Comparison of ENCODE assay signal across 30 mouse cellular contexts in the genomic region with DNA sequence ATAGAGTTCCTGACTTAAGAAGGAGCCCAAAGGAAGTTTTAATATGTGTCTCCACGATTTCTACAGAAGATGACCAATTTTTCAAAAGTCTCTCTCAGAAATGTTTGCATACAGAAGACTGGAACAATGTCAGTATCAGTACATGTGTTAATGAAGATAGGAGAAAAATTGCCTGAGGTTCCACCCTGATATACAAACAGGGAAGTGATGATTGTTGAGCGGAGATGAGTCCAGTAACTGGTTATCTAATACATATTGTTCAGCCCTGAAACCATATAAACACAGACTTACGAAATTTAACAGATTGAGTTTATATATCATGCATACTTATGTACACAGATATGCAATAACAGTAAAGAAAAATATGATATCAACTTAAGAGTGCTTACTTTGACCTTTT.
"Had no signal": no experiment of that assay in that cellular context is flagged by ENCODE, and none has a peak within 500 bp of the region (broad histone marks: within the 10 kb centered on the region; RNA-seq: fewer than 3 reads in every experiment).

No protein-coding gene starts in this region.

- ATAC-seq: liver, embryonic 12.5 days; liver, postnatal 0 days; lung, postnatal 0 days; midbrain, embryonic 13.5 days; midbrain, embryonic 15.5 days; midbrain, embryonic 16.5 days had no signal

- DNase-seq: left cerebral cortex, postnatal 4 days; liver; liver, embryonic 13.5 days; liver, postnatal 0 days; lung, adult 18-20 months; lung, adult 2 months; lung, embryonic 14.5 days; lung, postnatal 10 days; lung, postnatal 14 days; lung, postnatal 36 days; lung, postnatal 4 days had no signal

- H3K4me2 ChIP-seq: limb, embryonic 12.5 days; limb, embryonic 13.5 days; limb, embryonic 15.5 days; liver, embryonic 11.5 days; liver, embryonic 12.5 days; liver, embryonic 13.5 days; liver, embryonic 15.5 days; lung, embryonic 14.5 days; lung, embryonic 15.5 days; midbrain, embryonic 12.5 days; midbrain, embryonic 13.5 days; midbrain, embryonic 15.5 days; neural tube, embryonic 12.5 days had no signal

- H3K9me3 ChIP-seq: limb, embryonic 10.5 days; limb, embryonic 12.5 days; limb, embryonic 13.5 days; limb, embryonic 15.5 days; liver, embryonic 12.5 days; liver, embryonic 13.5 days; liver, embryonic 15.5 days; lung, embryonic 15.5 days; megakaryocyte, embryonic 14.5 days; midbrain, embryonic 10.5 days; midbrain, embryonic 12.5 days; midbrain, embryonic 13.5 days; midbrain, embryonic 15.5 days; neural tube, embryonic 12.5 days had no signal

- H3K4me1 ChIP-seq: limb, embryonic 10.5 days; limb, embryonic 12.5 days; limb, embryonic 13.5 days; limb, embryonic 15.5 days; liver, embryonic 12.5 days; liver, embryonic 13.5 days; liver, embryonic 15.5 days; lung, embryonic 15.5 days; megakaryocyte, embryonic 14.5 days; midbrain, embryonic 10.5 days; midbrain, embryonic 12.5 days; midbrain, embryonic 13.5 days; midbrain, embryonic 15.5 days; neural tube, embryonic 12.5 days had no signal

- H3K4me3 ChIP-seq: limb, embryonic 10.5 days; limb, embryonic 12.5 days; limb, embryonic 13.5 days; limb, embryonic 15.5 days; liver, embryonic 12.5 days; liver, embryonic 13.5 days; liver, embryonic 15.5 days; lung, embryonic 15.5 days; megakaryocyte, embryonic 14.5 days; midbrain, embryonic 10.5 days; midbrain, embryonic 12.5 days; midbrain, embryonic 13.5 days; midbrain, embryonic 15.5 days; myocyte; neural tube, embryonic 12.5 days had no signal

- H3K9ac ChIP-seq: limb, embryonic 12.5 days; limb, embryonic 13.5 days; limb, embryonic 15.5 days; liver, embryonic 12.5 days; liver, embryonic 13.5 days; liver, embryonic 14.5 days; liver, embryonic 15.5 days; liver, postnatal 0 days; lung, embryonic 14.5 days; lung, embryonic 15.5 days; midbrain, embryonic 12.5 days; midbrain, embryonic 13.5 days; midbrain, embryonic 15.5 days; neural tube, embryonic 12.5 days had no signal

- H3K27me3 ChIP-seq: limb, embryonic 12.5 days; limb, embryonic 13.5 days; limb, embryonic 15.5 days; liver, embryonic 12.5 days; liver, embryonic 13.5 days; liver, embryonic 15.5 days; lung, embryonic 15.5 days; megakaryocyte, embryonic 14.5 days; midbrain, embryonic 12.5 days; midbrain, embryonic 13.5 days; midbrain, embryonic 15.5 days; neural tube, embryonic 12.5 days had no signal

- H3K36me3 ChIP-seq: limb, embryonic 10.5 days; limb, embryonic 12.5 days; limb, embryonic 13.5 days; limb, embryonic 15.5 days; liver, embryonic 12.5 days; liver, embryonic 13.5 days; liver, embryonic 15.5 days; lung, embryonic 15.5 days; midbrain, embryonic 10.5 days; midbrain, embryonic 12.5 days; midbrain, embryonic 13.5 days; midbrain, embryonic 15.5 days; neural tube, embryonic 12.5 days had no signal

- H3K27ac ChIP-seq: limb, embryonic 10.5 days; limb, embryonic 12.5 days; limb, embryonic 13.5 days; limb, embryonic 15.5 days; liver, embryonic 12.5 days; liver, embryonic 13.5 days; liver, embryonic 14.5 days; liver, embryonic 15.5 days; lung, embryonic 15.5 days; macrophage; midbrain, embryonic 10.5 days; midbrain, embryonic 12.5 days; midbrain, embryonic 13.5 days; midbrain, embryonic 15.5 days; neural tube, embryonic 12.5 days had no signal
